Mouse (Mus musculus) kidney, adult 18-20 months (tissue): ENCODE data around the gene Gsg1.

Experiments used
- DNase-seq: peaks from one replicate; pipeline ENCODE4 v3.0.0; 2021

Gene Gsg1

GRCm38 (mm10) chr6:135252728-135253077 lies 1.4 kb downstream of the Gsg1 start:
- DNase-seq: peak; percentile 83

- peak; percentile 7 for DNase-seq
Observed at GRCm38 (mm10) chr6:135251849-135252727, 2.1 kb downstream of the Gsg1 start.

GRCm38 (mm10) chr6:135250926-135251699 lies 3.0 kb downstream of the Gsg1 start:
- no peak for DNase-seq

GRCm38 (mm10) chr6:135249846-135250531 lies 4.2 kb downstream of the Gsg1 start:
- DNase-seq: peak; percentile 74

- DNase-seq: no peak
Observed at GRCm38 (mm10) chr6:135247861-135248260, 6.3 kb downstream of the Gsg1 start.

GRCm38 (mm10) chr6:135245586-135245985 lies 8.6 kb downstream of the Gsg1 start:
- no peak for DNase-seq

- no peak for DNase-seq
Observed at GRCm38 (mm10) chr6:135240361-135240760, 13.8 kb downstream of the Gsg1 start.

- DNase-seq: no peak
Observed at GRCm38 (mm10) chr6:135238211-135238610, 15.9 kb downstream of the Gsg1 start.

GRCm38 (mm10) chr6:135237326-135237725 lies 16.8 kb downstream of the Gsg1 start:
- DNase-seq: no peak

GRCm38 (mm10) chr6:135236576-135236975 lies 17.6 kb downstream of the Gsg1 start:
- no peak for DNase-seq

GRCm38 (mm10) chr6:135235742-135236141 lies 18.4 kb downstream of the Gsg1 start:
- DNase-seq: no peak

GRCm38 (mm10) chr6:135232443-135233182 lies 21.5 kb downstream of the Gsg1 start:
- no peak for DNase-seq

- no peak for DNase-seq
Observed at GRCm38 (mm10) chr6:135230586-135230985, 23.6 kb downstream of the Gsg1 start.

- DNase-seq: no peak
Observed at GRCm38 (mm10) chr6:135228465-135228941, 25.6 kb downstream of the Gsg1 start.

- DNase-seq: no peak
Observed at GRCm38 (mm10) chr6:135223786-135224416, 30.2 kb downstream of the Gsg1 start.

GRCm38 (mm10) chr6:135219916-135220315 lies 34.2 kb downstream of the Gsg1 start:
- no peak for DNase-seq

GRCm38 (mm10) chr6:135218330-135218729 lies 35.8 kb downstream of the Gsg1 start:
- DNase-seq: no peak

- DNase-seq: no peak
Observed at GRCm38 (mm10) chr6:135212666-135213065, 41.5 kb downstream of the Gsg1 start.

GRCm38 (mm10) chr6:135211169-135211568 lies 43.0 kb downstream of the Gsg1 start:
- no peak for DNase-seq

- no peak for DNase-seq
Observed at GRCm38 (mm10) chr6:135206909-135207308, 47.2 kb downstream of the Gsg1 start.

GRCm38 (mm10) chr6:135205802-135206201 lies 48.3 kb downstream of the Gsg1 start:
- no peak for DNase-seq

- no peak for DNase-seq
Observed at GRCm38 (mm10) chr6:135204869-135205268, 49.3 kb downstream of the Gsg1 start.
